Mouse (Mus musculus) lung, postnatal 14 days (tissue): ENCODE data around the gene Rrp1.
A peak's percentile ranks its signal among the peaks of the same experiment; 100 is the strongest.
"Not testable (repeated sequence)": the region's sequence is repeated elsewhere in the genome, so short reads cannot be mapped to it uniquely, and the experiment has no call there.

ENCODE experiments used
- DNase-seq: peaks from one replicate; pipeline ENCODE4 v3.0.0; 2021

The Rrp1 gene

DNA sequence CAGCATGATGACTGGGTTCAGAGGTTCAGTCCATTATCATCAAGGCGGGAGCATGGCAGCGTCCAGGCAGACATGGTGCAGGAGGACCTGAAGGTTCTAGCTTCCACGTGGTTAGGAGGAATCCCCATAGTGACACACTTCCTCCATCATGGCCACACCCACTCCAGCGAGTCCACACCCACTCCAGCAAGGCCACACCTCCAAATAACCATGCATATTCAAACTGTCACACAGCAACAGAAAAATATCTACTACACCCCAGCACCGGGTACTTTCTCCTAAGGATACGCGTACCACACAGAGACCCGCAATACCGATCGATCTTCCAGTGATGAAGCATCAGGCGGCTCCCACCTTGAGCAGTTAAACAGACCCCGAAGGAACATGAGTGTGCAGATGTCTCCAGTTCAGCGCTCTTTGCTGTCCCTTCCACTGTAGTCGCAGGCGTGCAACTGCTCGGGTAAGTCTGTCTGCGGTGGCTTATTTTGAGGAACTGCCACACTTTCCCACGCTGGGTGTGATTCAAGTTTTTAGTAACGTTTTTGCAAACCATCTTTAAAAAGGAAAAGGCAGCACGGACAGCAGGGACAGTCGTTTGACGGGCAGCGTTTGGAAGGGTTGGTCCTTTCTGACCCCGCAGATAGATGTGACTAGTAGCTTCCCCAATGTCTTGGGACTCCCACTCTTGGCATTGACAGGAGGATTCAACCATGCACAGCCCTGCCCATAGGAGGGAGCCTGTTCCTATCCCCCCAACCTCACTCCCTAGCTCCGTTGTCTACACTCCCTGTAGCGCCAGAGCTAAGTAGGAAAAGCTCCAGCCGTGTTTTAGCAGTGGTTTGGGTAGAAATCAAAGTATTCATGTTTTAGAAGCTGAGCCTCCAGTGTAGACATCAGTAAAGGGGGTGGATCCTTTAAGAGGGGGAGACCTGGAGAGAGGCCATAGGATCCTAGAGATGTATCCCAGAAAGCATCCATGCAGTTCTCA is 39.9 kb downstream of the Rrp1 start:
- DNase-seq = no peak

DNA sequence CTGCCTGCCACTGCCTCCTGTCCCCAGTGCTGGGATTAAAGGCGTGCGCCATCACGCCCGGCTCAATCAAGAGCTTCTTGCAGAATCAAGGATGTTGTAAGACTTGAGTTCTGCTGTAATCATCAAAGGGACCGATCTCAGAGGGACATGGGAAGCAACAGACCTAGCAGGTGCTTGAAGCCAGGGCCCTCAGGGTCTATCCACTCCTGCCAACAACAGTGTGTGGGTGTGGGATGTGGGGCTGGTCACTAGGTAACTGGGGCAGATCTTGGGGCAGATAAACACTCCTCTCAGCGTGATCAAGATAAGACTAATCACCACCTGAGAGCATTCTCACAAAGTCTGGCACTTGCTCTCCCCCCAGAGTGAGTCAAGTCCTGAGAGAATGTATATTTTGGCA is 41.1 kb downstream of the Rrp1 start:
- peak; percentile 17 for DNase-seq

GRCm38 (mm10) chr10:78367586-78367985 is 45.3 kb downstream of the Rrp1 start:
- DNase-seq = no peak

DNA sequence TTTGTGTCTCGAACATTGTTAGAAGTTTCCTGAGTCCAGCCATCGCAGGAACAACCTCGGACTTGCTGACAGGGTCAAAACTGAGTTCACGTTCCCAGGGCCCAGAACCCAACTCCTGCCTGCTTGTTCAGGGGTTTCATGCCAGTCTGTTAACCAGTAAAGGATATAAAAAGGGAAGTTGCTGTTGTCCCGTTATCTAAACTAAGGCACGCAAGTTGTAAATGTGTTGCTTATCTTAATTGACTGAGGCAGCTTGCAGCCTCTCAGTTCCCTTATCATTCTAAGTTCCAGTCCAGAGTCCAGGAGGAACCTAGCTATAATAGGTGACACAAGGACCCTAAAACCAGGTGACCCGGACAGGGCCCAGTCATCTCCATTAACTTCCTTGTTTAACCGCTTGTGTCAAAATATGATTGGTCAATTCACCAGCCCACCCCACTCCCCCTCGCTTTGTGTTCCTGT is 46.0 kb downstream of the Rrp1 start:
- no peak for DNase-seq

DNA sequence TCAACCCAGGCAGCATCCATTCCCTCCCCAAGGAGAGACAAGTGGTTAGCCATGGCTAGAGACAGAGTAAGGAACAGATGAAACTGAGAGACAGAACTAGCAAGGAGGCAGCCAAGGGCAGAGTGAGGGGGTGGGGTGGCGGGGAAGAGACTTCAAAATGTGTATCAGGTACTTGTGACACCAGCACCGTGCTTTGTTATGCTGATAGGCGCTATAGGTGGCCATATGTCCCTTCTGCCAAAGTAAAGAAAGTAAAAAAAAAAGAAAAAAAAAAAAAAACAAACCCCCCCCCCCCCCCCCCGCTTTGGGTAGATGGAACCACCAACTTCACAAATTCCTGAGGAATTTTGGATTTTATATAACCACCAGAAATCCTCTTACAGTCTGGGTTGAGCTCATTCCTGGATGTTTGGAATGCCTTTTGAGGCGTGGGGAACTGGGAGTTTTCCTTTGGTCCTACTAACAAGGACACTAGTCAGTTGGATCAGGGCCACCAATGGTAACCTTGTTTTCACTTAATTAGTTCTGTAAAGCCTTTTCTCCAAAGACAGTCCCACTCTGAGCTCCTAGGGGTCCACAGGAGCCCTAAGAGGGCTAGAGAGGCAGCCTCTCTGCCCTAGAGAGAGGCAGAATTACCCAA is 46.5 kb downstream of the Rrp1 start:
- peak; percentile 23 for DNase-seq

- no peak for DNase-seq
Observed at GRCm38 (mm10) chr10:78365555-78365954, 47.3 kb downstream of the Rrp1 start.

GRCm38 (mm10) chr10:78364106-78364505 is 48.7 kb downstream of the Rrp1 start:
- no peak for DNase-seq

DNA sequence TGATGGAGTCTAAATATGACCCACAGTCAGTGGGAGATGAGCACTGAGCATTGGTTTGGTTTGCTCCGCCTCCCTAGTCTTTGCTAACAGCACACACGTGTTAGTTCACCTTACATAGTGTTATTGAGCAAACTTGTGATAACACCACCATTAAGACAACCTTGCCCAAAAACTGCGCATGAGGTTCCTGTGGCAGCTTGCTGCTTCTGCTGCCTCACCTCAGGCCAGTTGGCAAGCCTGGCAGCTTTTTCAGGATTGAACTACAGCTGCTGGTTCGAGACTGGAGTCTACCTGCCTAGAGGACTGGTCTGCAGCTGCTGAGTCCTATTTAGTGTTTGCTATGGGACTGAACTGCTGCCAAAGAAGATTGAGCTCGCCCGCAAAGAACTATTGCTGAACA is 49.5 kb downstream of the Rrp1 start:
- DNase-seq = no peak

DNA sequence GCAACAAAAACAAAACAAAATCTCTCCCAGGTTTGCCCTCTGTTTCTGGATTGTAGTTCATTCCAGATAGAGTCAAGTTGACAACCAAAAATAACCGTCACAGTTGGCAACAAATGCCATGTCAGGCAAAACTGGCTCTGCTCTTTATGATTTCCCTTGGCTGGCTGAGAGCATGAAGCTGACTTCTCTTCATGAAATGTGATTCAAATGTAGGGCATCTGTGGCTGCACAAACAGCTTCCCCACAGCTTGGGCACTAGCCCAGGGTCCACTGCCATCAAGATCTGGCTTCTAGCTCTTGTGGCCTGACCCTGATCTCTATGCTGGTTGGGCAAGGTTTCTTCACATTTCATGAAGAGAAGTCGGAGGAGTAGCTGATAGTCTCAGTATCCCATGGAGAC is 50.9 kb downstream of the Rrp1 start:
- no peak for DNase-seq

GRCm38 (mm10) chr10:78360290-78360711 is 52.5 kb downstream of the Rrp1 start:
- DNase-seq = no peak

- not testable (repeated sequence) for DNase-seq
Observed at GRCm38 (mm10) chr10:78358999-78359398, 53.8 kb downstream of the Rrp1 start.

GRCm38 (mm10) chr10:78358266-78358665 is 54.6 kb downstream of the Rrp1 start:
- no peak for DNase-seq

DNA sequence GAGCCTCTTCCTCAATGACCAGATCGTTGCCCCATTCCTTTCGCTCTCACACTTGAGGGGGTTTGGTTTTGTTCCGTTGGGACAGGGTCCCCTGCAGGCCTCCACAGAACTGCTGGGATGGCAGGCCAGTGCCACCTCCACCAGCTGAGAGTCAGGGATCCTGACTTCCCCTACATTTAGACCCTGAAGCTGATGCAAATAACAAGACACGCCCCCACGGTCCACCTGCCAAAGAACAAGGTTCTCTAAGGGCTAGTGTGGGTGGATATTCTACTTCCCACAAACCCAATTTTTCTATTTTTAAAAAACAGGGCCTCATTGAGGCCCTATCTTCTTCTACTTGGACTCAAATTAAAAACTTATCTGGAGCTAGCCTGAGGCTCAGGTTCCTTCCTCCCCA is 55.1 kb downstream of the Rrp1 start:
- no peak for DNase-seq

GRCm38 (mm10) chr10:78355931-78356593 is 56.8 kb downstream of the Rrp1 start:
- no peak for DNase-seq

- DNase-seq = no peak
Observed at GRCm38 (mm10) chr10:78353196-78353595, 59.6 kb downstream of the Rrp1 start.

DNA sequence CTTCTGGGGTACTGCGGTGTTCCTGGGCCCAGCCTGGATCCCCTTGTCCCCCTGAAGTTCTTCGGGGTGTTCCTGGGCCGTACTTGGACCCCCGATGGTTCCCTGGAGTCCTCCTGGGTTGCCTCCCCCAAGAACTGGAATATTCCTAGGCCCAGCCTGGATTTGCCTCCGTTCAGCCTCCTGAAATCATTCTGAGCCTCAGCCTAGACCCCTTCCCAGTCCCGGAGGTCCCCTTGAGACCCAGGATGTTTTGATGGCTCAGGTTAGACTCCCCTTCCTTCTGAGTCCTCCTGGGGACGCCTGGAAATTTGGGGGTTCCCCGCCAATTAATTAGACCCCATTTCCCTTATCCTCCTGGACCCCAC is 60.2 kb downstream of the Rrp1 start:
- no peak for DNase-seq

- peak; percentile 64 for DNase-seq
Observed at GRCm38 (mm10) chr10:78351887-78352665, 60.8 kb downstream of the Rrp1 start, which contains the start of gene Agpat3. Gene Agpat3, minus strand, starts transcription at chr10:78352489.

- no peak for DNase-seq
Observed at GRCm38 (mm10) chr10:78351564-78351886, 61.3 kb downstream of the Rrp1 start.

DNA sequence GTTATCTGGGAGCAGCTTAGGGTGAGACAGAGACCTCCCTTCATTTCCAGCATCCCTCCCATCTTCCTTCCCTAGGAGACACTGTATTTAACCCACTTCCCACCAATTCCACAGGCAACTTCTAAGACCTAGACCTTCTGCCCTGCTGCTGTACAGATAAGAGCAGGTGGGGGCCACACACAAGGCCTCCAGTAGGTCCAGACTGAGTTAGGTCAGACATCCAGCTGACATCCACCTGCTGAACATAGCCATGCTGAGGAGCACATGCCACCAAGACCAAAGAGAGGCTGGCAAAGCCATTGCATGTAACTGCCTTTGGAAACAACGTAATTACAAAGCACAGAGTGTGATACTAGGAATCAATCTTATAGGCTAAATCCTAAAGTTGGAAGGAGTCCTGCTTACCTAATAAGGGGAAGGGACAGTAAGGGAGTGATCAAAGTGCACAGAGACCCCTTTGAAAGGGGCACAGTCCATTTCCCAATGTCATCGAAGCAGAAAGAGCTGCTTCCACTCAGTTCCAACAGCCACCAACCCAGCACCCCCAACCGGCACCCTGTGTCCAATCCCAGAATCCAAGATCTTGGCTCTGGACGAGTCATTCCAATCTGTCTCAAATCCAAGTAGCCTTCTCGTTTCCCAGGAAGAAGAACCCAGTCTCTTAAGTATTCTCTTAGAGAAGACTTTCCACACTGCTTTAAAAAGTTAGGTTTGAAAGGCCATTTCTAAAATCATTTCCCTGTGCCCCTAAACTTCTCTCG is 61.9 kb downstream of the Rrp1 start:
- no peak for DNase-seq
